Mouse (Mus musculus): ENCODE data around the gene Ccdc117.

DNA sequence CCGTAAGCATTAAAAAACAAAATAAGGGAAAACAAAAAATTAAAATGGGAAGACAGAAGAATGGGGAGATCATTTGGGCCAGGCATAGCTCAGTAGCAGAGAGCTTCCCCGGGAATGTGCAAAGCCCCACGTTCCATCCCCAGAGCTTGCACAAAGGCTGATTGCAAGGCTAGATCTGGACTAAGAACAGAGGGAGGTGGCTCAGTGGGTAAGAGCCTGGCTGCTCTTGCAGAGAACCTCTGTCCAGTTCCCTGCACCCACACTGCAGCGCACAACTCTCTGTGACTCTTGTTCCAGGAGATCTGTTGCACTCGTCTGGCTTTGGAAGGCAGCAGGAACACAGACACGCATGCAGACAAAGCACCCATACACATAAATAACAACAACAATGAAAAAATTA lies 26.3 kb downstream of the Ccdc117 start:
- TF ChIP-seq EP300 (IDR thresholded peaks at IDR 0.05; ENCODE audit: insufficient read depth, low read depth, low read length) (no peak), CTCF (IDR thresholded peaks at IDR 0.05; ENCODE audit: low read depth, low read length) (no peak), POLR2A (IDR thresholded peaks at IDR 0.05; ENCODE audit: insufficient read depth, low read length) (no peak)
